Mouse (Mus musculus) embryonic facial prominence, embryonic 12.5 days (tissue): ENCODE data around the gene Dab2. TPM values are rescaled to one million over a fixed set of nuclear protein-coding genes. Genes with fewer than 3 reads are reported as not detected.

ENCODE experiments used
- ATAC-seq: fragments of 200-750 bp; cut with Nextera tagmentation; 2 replicates; pipeline ENCODE4 v1.8.0; 2017; ENCODE audit not compliant: insufficient number of reproducible peaks, insufficient read depth, low FRiP score, low TSS enrichment
- H3K27ac ChIP-seq: fragments of 300-500 bp; sonication (generic); 2 replicates; pipeline ENCODE4 v1.5.1; 2016; ENCODE audit warnings: mild to moderate bottlenecking
- H3K27me3 ChIP-seq: fragments of 300-500 bp; sonication (generic); 2 replicates; pipeline ENCODE4 v1.6.1; 2016; ENCODE audit warnings: mild to moderate bottlenecking, moderate library complexity
- H3K36me3 ChIP-seq: fragments of 300-500 bp; sonication (generic); 2 replicates; pipeline ENCODE4 v1.6.1; 2016; ENCODE audit warnings: mild to moderate bottlenecking
- H3K4me1 ChIP-seq: fragments of 300-500 bp; sonication (generic); 2 replicates; pipeline ENCODE4 v1.6.1; 2016
- H3K4me2 ChIP-seq: fragments of 300-500 bp; sonication (generic); replicated peaks from 2 replicates; pipeline ENCODE4 v1.6.1; 2016; ENCODE audit warnings: mild to moderate bottlenecking, moderate library complexity
- H3K4me3 ChIP-seq: fragments of 300-500 bp; sonication (generic); 2 replicates; pipeline ENCODE4 v1.5.1; 2016; ENCODE audit warnings: mild to moderate bottlenecking
- H3K9ac ChIP-seq: fragments of 300-500 bp; sonication (generic); 2 replicates; pipeline ENCODE4 v1.6.1; 2016; ENCODE audit warnings: mild to moderate bottlenecking, moderate library complexity
- H3K9me3 ChIP-seq: fragments of 300-500 bp; sonication (generic); 2 replicates; pipeline ENCODE4 v1.6.1; 2016; ENCODE audit warnings: mild to moderate bottlenecking, moderate library complexity
- WGBS: fragments of 180-500 bp; shearing (Covaris S2); methylation state at CpG from one replicate; pipeline ENCODE4 v1.1.7; 2016; 5-methylcytosine and 5-hydroxymethylcytosine counted together
- polyA plus RNA-seq: library from polyadenylated mRNA; unstranded; fragments of >200 nt; fragmentation: Nextera tagmentation; extraction: Ambion mirVana; gene quantifications from 2 replicates; pipeline ENCODE4 v1.2.1, GENCODE M21; 2016

The Dab2 gene
- polyA plus RNA-seq, 1 experiment from 2014 or later, result 87.6 TPM

DNA sequence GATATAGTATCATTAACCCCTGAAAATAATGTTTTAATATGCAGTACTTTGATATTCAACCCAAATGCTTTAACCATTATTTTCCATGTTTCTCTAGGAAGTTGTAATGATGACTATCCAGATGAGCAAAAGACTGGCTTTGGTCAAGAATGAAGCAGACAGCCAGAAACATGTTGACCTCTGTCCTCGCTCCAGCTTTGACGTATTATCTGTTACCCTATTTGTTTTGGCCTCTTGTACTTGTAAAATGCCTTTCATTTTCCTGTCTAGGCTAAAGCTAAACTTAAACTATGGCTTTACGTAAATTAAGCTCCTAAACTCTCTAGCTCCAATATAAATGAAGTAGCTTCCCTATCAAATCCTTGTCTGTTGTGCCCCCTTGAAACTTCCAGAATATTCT is 139.1 kb downstream of the Dab2 start:
- Histone ChIP-seq H3K36me3 (peaks cover 14% of the 10 kb centered on the region), H3K4me1 (no peaks in the 10 kb centered on the region), H3K4me3 (no peak overlapping the region), H3K9me3 (no peaks in the 10 kb centered on the region), H3K27ac (no peak overlapping the region), H3K4me2 (no peak overlapping the region), H3K9ac (no peak overlapping the region), H3K27me3 (no peaks in the 10 kb centered on the region)
- ATAC-seq, result no peak
- 83% methylated on average over 3 of the region's 3 CpGs for WGBS

DNA sequence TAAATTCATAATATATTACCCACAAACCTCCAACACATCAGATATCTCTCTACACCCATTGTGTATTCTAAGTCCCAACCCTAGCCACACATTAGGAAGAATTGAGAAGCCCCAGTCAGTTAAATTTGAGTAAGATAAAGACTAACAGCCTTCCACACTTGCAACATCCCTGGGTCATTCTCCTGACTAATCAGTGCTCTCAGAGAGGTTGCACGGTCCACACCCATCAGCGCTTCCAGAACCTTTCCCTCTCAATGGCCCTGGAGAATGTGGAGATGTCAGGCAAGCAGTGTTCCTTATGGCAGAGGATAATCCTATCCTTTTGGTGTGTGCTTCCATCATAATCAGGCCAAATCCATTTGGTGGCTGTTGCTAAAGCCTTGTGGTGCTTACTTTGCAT is 144.9 kb downstream of the Dab2 start:
- Histone ChIP-seq H3K4me3 (no peak overlapping the region), H3K4me1 (peaks cover 5% of the 10 kb centered on the region; the same call in 1 of the 2 replicates), H3K9ac (no peak overlapping the region), H3K27me3 (no peaks in the 10 kb centered on the region), H3K4me2 (no peak overlapping the region), H3K27ac (no peak overlapping the region), H3K36me3 (no peaks in the 10 kb centered on the region), H3K9me3 (no peaks in the 10 kb centered on the region)
- WGBS, result 89% methylated on average over 2 of the region's 2 CpGs
- ATAC-seq, result no peak

DNA sequence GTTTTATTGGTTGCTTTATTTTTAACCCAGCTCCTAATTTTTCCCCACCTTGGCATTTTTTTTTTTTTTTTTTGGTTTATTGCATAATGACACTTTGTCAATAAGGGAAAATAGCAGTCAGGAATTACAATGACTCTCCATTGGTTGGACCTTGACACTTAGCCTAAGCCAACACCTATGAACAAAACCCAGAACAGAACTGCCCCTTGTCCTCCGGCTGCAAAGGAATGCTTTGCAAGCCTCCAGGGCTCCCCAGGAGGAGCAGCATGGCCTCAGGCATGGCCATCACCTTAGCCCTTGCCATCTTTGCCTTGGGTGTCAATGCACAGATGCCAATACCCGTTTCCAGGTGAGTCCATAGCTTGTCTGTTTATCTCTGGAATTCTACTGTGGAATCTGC is 145.5 kb downstream of the Dab2 start, which contains the start of gene C9:
C9 (plus strand) TSS at position 193 of the 400 bp plus-strand sequence.
- Histone ChIP-seq H3K36me3 (no peaks in the 10 kb centered on the region), H3K27ac (no peak within 1 kb of the TSS), H3K9ac (no peak within 1 kb of the TSS), H3K27me3 (no peaks in the 10 kb centered on the region), H3K9me3 (no peaks in the 10 kb centered on the region), H3K4me2 (no peak within 1 kb of the TSS), H3K4me3 (no peak within 1 kb of the TSS), H3K4me1 (peaks cover 5% of the 10 kb centered on the region; the same call in 1 of the 2 replicates)
- ATAC-seq, result no peak
- WGBS, result 73% methylated on average over 2 of the region's 2 CpGs

DNA sequence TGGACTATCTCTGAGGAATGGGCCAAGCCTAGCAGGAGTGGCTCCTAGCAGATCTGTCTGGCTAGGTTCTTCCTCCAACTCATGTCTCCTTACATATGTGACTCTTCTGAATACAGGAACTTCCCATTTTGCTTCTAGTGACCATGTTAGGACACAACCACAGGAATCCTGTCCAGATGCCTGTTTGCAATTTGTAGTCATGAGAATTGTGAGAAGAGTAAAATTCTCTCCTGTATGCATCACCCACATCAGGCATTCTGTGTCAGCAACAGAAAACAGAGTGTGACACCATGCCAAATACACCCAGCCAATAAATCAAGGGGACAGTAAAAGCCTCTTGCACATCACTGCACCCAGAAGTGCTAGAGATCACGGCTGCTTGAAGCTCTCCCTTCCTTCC is 146.6 kb downstream of the Dab2 start:
- no peak overlapping the region for H3K4me3 ChIP-seq
- H3K27me3 ChIP-seq, result no peaks in the 10 kb centered on the region
- no peak overlapping the region for H3K27ac ChIP-seq
- peaks cover 5% of the 10 kb centered on the region; the same call in 1 of the 2 replicates for H3K4me1 ChIP-seq
- no peak for ATAC-seq
- H3K36me3 ChIP-seq, result no peaks in the 10 kb centered on the region
- no peak overlapping the region for H3K9ac ChIP-seq
- no peak overlapping the region for H3K4me2 ChIP-seq
- H3K9me3 ChIP-seq, result no peaks in the 10 kb centered on the region
- WGBS, result 85% methylated on average over 1 of the region's 1 CpGs

DNA sequence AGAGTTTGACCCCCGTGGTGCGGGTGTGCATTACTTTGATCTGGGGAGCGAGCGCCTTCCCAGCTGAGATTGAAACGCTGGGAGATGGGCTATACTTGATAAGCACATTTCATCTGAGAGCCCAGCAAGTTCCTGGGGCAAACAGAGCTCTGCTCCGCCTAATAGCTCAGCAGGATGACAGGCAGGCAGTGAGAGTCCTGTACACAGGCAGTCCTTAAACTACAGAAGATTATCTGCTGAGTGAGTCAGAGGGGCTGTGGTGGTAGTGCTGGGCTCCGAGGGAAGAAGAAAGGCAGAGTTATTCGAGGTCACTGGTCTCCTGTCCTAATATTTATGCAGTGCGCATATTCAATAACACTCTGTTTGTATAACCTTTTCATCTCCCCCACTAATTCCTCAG is 149.3 kb downstream of the Dab2 start:
- ATAC-seq, result no peak
- WGBS, result 31% methylated on average over 9 of the region's 9 CpGs
- H3K9me3 ChIP-seq, result no peaks in the 10 kb centered on the region
- no peak overlapping the region; the same call in 1 of the 2 replicates for H3K9ac ChIP-seq
- H3K36me3 ChIP-seq, result no peaks in the 10 kb centered on the region
- no peak overlapping the region for H3K4me3 ChIP-seq
- H3K4me2 ChIP-seq, result no peak overlapping the region
- peaks cover 5% of the 10 kb centered on the region; the same call in 1 of the 2 replicates for H3K4me1 ChIP-seq
- H3K27ac ChIP-seq, result no peak overlapping the region
- H3K27me3 ChIP-seq, result no peaks in the 10 kb centered on the region

DNA sequence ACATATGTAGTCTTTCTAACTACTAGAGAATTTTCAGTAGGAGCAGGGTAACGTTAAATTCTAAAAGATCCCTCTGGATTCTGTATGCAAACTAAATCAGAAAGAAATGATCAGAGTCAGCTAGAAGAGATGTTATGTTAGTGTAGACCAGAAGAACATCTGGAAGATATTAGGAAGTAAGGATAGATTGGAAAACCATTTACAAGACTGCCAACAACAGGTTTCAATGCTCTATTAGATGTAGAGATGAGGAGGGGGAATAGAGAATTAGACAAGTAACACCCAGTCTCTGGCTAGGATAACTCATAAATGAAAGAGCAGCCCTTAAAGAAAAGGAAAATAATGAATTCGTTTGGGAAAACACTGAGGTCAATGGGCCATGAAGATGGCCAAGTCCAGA is 154.9 kb downstream of the Dab2 start:
- H3K4me3 ChIP-seq, result no peak overlapping the region
- no peak overlapping the region for H3K27ac ChIP-seq
- WGBS, result 33% methylated on average over 2 of the region's 2 CpGs
- H3K36me3 ChIP-seq, result no peaks in the 10 kb centered on the region
- H3K9ac ChIP-seq, result no peak overlapping the region
- H3K27me3 ChIP-seq, result no peaks in the 10 kb centered on the region
- H3K4me1 ChIP-seq, result no peaks in the 10 kb centered on the region
- no peak for ATAC-seq
- no peaks in the 10 kb centered on the region for H3K9me3 ChIP-seq
- no peak overlapping the region for H3K4me2 ChIP-seq

DNA sequence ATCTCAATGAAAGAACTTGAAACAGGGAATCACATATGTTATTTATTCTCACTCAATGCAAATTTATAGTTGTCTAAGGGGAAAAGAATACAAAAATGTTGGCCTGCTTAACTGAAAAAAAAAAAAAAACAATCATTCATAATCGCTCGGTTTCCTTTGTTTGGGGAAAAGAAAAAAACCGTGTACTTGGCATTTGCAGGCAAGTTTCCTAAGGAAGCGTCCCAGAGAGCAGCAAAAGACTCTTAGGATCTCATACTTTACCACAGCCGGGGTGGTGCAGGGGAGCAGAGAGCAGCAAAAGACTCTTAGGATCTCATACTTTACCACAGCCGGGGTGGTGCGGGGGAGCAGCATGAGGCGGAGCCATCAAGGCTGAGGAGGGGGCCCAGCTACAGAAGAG is 161.8 kb downstream of the Dab2 start:
- Histone ChIP-seq H3K9me3 (no peaks in the 10 kb centered on the region), H3K4me1 (no peaks in the 10 kb centered on the region), H3K9ac (no peak overlapping the region), H3K36me3 (no peaks in the 10 kb centered on the region), H3K4me2 (no peak overlapping the region), H3K27me3 (no peaks in the 10 kb centered on the region), H3K4me3 (no peak overlapping the region), H3K27ac (no peak overlapping the region)
- ATAC-seq, result no peak
- WGBS, result 72% methylated on average over 8 of the region's 8 CpGs

DNA sequence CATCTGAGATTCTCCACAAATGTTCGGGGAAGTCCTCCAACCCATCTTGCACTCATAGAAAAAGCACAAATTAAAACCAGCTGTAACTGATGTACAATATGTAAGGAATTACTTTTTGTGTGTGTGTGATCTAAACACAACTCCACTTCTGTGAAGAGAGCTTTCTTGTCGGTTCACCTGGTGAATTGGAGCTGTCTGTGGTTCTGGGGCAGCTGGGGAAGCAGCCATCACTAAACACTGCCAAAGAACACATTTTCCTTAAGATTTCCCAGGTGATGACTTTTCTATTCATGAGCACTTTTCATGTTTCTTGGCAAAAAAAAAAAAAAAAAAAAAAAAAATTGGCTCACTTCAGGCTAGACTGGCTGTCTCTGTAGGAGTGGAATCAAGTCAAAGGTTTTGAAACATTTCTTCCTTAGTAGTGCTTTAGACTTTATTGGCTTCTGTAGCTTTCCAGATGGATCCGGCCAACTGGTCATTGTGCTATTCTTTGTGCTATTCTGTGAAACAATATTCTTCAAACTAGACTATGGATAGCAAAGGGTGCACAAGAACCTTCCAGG is 163.9 kb downstream of the Dab2 start:
- H3K27ac ChIP-seq, result no peak overlapping the region
- H3K27me3 ChIP-seq, result no peaks in the 10 kb centered on the region
- H3K9me3 ChIP-seq, result no peaks in the 10 kb centered on the region
- H3K4me1 ChIP-seq, result peaks cover 4% of the 10 kb centered on the region
- H3K4me2 ChIP-seq, result no peak overlapping the region
- no peaks in the 10 kb centered on the region for H3K36me3 ChIP-seq
- no peak overlapping the region for H3K9ac ChIP-seq
- H3K4me3 ChIP-seq, result no peak overlapping the region
- 49% methylated on average over 3 of the region's 3 CpGs for WGBS
- ATAC-seq, result no peak

DNA sequence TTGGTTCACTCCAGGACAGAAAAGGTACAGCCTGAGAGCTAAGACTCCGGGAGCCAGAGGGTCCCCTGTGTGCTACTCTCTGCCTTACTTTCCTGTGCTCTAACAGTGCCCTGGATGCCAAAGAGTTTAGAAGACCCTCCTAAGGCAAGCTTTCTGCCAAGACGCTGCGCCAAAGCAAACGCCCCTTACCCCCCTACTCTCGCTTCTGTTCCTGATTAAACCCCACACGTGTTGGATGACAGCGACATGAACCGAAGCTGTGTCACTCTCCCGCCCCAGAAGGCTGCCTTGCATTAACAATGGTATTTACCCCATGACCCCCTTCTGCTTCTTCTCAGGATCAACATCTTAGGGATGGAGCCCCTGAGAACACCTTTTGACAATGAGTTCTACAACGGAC is 167.4 kb downstream of the Dab2 start:
- peak overlapping the region; percentile 17; the same call in 1 of the 2 replicates for H3K4me2 ChIP-seq
- H3K4me3 ChIP-seq, result no peak overlapping the region
- no peaks in the 10 kb centered on the region for H3K36me3 ChIP-seq
- WGBS, result 25% methylated on average over 10 of the region's 10 CpGs
- H3K27me3 ChIP-seq, result no peaks in the 10 kb centered on the region
- H3K4me1 ChIP-seq, result peaks cover 4% of the 10 kb centered on the region
- no peak for ATAC-seq
- H3K27ac ChIP-seq, result no peak overlapping the region
- H3K9me3 ChIP-seq, result no peaks in the 10 kb centered on the region
- no peak overlapping the region for H3K9ac ChIP-seq

DNA sequence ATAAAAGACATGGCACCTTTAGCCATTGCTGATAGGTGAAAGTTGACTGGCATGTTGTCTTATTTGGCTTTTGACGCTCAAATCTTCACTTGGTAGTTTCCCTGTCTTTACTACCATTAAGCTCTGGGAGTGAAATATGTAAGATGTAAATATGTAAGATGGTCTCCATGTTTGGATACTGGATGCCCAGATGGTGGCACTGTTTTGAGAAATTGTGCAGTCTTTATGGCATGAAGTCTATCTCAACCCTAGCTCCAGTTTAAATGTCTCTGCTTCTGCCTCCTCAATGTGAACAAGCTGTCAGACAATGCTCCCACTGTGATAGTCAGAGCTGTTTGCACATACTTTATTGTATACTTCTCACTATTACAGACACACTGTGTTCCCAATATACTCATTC is 169.3 kb downstream of the Dab2 start:
- Histone ChIP-seq H3K27me3 (no peaks in the 10 kb centered on the region), H3K4me2 (no peak overlapping the region), H3K9me3 (no peaks in the 10 kb centered on the region), H3K27ac (no peak overlapping the region), H3K36me3 (no peaks in the 10 kb centered on the region), H3K4me1 (peaks cover 4% of the 10 kb centered on the region), H3K9ac (no peak overlapping the region), H3K4me3 (no peak overlapping the region)
- 91% methylated on average over 1 of the region's 1 CpGs for WGBS
- no peak for ATAC-seq

DNA sequence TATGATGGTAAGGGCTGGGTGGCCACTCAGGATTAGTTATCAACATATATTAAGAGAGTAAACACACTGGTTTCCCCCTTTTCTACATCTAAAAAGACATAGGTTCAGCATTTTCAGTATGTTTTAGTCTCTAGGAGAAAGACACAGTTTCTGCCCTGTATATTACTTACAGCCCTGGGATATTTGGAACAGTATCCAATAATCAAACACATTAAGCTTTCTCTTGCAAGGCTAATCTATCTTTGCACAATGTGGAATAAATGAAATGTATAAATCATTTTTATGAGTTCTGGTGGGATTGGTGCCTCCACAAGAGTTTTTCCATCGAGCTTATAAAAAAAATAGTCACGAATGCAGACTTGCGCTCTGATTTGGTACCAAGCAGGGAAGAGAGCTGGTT is 169.8 kb downstream of the Dab2 start:
- Histone ChIP-seq H3K4me3 (no peak overlapping the region), H3K36me3 (no peaks in the 10 kb centered on the region), H3K9me3 (no peaks in the 10 kb centered on the region), H3K27me3 (no peaks in the 10 kb centered on the region), H3K27ac (no peak overlapping the region), H3K9ac (no peak overlapping the region), H3K4me1 (peaks cover 4% of the 10 kb centered on the region), H3K4me2 (no peak overlapping the region)
- ATAC-seq, result no peak
- 93% methylated on average over 3 of the region's 3 CpGs for WGBS

DNA sequence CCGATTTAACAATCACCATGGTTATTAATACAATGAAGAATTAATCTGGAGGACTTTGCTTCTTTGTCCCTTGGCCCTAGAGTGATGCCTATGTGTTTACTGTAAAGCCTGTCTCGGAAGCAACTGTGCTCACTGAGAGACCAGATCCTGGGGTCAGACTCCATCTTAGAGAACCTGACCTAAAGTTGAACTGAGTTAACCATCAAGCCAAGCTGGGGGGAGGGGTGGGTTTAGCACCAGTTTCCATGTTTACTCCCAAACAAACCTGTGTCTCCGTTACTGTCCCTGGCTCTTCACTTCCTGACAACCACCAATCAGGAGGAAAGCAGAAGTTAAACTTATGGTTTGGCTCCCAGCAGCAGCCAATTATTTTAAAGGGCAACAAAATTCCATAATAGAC is 184.0 kb downstream of the Dab2 start:
- Histone ChIP-seq H3K4me1 (no peaks in the 10 kb centered on the region), H3K27ac (no peak overlapping the region), H3K4me3 (no peak overlapping the region), H3K36me3 (no peaks in the 10 kb centered on the region), H3K9me3 (no peaks in the 10 kb centered on the region), H3K4me2 (no peak overlapping the region), H3K27me3 (no peaks in the 10 kb centered on the region), H3K9ac (no peak overlapping the region)
- WGBS, result 73% methylated on average over 3 of the region's 3 CpGs
- no peak for ATAC-seq
